Mouse (Mus musculus) C2C12 (cell line): ENCODE results near the gene 2700049A03Rik. TPM values are rescaled to one million over a fixed set of nuclear protein-coding genes. Genes with fewer than 3 reads are reported as not detected.

Experiments
- H3K27me3 ChIP-seq: one replicate; pipeline ENCODE4 v1.6.1; 2011; ENCODE audit not compliant: control insufficient read depth, insufficient read depth, insufficient read length
- H3K36me3 ChIP-seq: one replicate; pipeline ENCODE4 v1.6.1; 2011; ENCODE audit not compliant: control insufficient read depth, insufficient read depth
- H3K4me3 ChIP-seq: one replicate; pipeline ENCODE4 v1.5.1; 2011; ENCODE audit warnings: mild to moderate bottlenecking, control low read depth; ENCODE audit not compliant: poor library complexity, insufficient read depth, severe bottlenecking
- H3K79me2 ChIP-seq: one replicate; pipeline ENCODE4 v1.6.1; 2011; ENCODE audit not compliant: control insufficient read depth, insufficient read depth
- H3K79me3 ChIP-seq: one replicate; pipeline ENCODE4 v1.6.1; 2011; ENCODE audit warnings: low read depth, control low read depth
- H3ac ChIP-seq: one replicate; pipeline ENCODE3; 2011; ENCODE audit warnings: low read depth; ENCODE audit not compliant: control insufficient read depth, insufficient read length
- CEBPB ChIP-seq: IDR thresholded peaks from one replicate; pipeline ENCODE4 v1.6.1; 2011; ENCODE audit warnings: low read depth, mild to moderate bottlenecking, control low read depth, moderate library complexity
- CTCF ChIP-seq: IDR thresholded peaks from one replicate; pipeline ENCODE4 v1.5.1; 2011; ENCODE audit not compliant: control insufficient read depth, insufficient read depth, insufficient read length
- FOSL1 ChIP-seq: IDR thresholded peaks from one replicate; pipeline ENCODE4 v1.8.0; 2011; ENCODE audit warnings: mild to moderate bottlenecking, low read length; ENCODE audit not compliant: poor library complexity, insufficient read depth, severe bottlenecking
- MAX ChIP-seq: IDR thresholded peaks from one replicate; pipeline ENCODE4 v1.6.1; 2011; ENCODE audit warnings: mild to moderate bottlenecking, control low read depth
- MYOD1 ChIP-seq: IDR thresholded peaks from one replicate; pipeline ENCODE4 v1.6.1; 2011; ENCODE audit warnings: low read depth; ENCODE audit not compliant: control insufficient read depth, insufficient read length
- MYOG ChIP-seq: IDR thresholded peaks from one replicate; pipeline ENCODE4 v1.6.1; 2011; ENCODE audit not compliant: control insufficient read depth, insufficient read length; ENCODE audit errors: extremely low read depth
- USF1 ChIP-seq: IDR thresholded peaks from one replicate; pipeline ENCODE4 v1.6.1; 2011; ENCODE audit warnings: low read depth, mild to moderate bottlenecking, control low read depth, moderate library complexity
- polyA plus RNA-seq: library from polyadenylated mRNA; unstranded; fragments of >200 nt; fragmentation: generic; extraction: Trizol; gene quantifications from one replicate; pipeline ENCODE4 v1.2.1, GENCODE M21; 2012; ENCODE audit warnings: missing spikeins

2700049A03Rik gene
- polyA plus RNA-seq, 1 experiment = 3.0 TPM

DNA sequence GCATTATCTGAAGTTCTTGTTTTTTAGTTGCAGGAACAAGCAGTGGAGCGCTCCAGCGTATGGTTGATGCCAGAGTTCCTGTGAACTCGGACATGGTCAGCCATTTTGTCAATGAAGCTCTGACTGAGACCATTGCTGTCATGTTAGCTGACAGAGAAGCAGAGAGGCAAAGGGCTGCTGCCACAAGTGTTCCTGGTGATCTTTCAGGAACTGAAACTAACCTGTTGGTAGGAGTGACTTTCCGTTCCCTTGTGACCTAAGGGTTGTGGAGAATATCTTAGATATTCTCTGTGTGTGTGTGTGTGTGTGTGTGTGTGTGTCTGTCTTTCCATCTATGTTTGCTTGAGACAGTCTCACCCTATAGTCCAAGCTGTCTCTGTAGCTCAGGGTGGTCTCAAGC lies 47.7 kb downstream of the 2700049A03Rik start:
- Histone ChIP-seq H3ac (no peak overlapping the region), H3K36me3 (peaks cover 31% of the 10 kb centered on the region), H3K79me2 (no peaks in the 10 kb centered on the region), H3K27me3 (no peaks in the 10 kb centered on the region), H3K4me3 (no peak overlapping the region), H3K79me3 (no peaks in the 10 kb centered on the region)
- TF ChIP-seq CEBPB (no peak), MAX (no peak), MYOD1 (no peak), FOSL1 (no peak), USF1 (no peak), MYOG (no peak), CTCF (no peak)

DNA sequence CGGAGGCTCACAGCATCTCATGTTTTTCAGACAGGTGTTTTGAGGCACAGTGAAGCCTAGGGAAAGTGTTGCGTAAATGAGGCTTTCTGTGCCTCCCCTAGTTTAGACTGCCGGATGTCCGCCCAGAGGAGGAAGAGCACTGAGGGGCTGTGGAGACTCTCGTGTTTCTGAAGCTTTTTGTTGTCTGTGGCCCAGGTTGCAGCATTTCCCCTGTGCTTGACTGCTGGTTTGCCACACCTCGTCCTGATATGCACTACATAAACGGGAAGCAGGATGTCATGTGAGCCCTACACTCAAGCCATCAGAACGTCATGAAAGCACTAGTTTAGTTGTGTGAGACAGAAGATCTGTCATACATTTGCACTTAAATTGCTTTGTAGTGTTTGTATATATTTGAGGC lies 56.1 kb downstream of the 2700049A03Rik start:
- Histone ChIP-seq H3K79me3 (no peaks in the 10 kb centered on the region), H3ac (no peak overlapping the region), H3K36me3 (peaks cover 66% of the 10 kb centered on the region)

DNA sequence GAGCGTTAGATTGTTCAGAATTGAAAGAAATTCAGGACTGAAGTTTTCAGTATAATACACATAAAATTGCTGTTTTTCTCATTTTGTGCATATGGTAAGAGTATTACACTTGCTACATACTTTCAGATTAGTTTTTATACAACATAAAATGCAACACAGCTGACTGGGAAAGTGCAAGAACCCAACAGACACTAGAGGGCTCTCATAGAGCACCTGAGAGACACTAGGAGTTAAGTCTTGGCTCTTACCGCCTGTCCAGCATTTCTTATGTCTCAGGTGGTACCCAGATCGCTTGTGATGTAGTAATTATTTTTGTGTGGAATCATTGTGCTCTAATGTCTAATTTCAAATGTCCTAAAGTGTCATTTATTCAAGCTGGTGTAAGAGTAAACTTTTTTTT lies 61.0 kb downstream of the 2700049A03Rik start:
- H3ac ChIP-seq = no peak overlapping the region
- no peaks in the 10 kb centered on the region for H3K27me3 ChIP-seq
- peaks cover 27% of the 10 kb centered on the region for H3K36me3 ChIP-seq

More for the DNA sequence above, 56.1 kb downstream of the 2700049A03Rik start:
- TF ChIP-seq USF1 (no peak), FOSL1 (no peak), MYOG (no peak), CTCF (no peak), MYOD1 (no peak)
- Histone ChIP-seq H3K27me3 (no peaks in the 10 kb centered on the region), H3K4me3 (no peak overlapping the region), H3K79me2 (no peaks in the 10 kb centered on the region)

DNA sequence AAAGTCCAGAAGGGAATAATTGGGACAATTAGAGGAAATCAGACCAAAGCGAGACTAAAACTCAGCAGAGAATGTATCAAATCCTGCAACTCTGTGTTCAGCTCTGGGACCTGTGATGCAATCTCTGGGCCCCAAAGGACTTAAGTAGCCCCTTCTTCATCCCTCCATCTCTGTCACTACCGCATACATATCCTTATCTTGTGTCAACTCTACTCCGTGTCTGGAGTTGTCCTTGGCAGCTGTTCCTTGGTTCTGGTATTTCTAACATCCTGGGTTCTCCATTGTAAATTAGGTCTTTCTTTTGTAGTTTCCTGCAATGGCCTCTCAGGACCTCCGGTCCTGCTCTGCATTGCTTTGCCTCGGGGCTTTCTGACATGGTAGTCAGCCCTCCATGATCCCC lies 65.1 kb downstream of the 2700049A03Rik start:
- Histone ChIP-seq H3K36me3 (peaks cover 5% of the 10 kb centered on the region), H3K27me3 (no peaks in the 10 kb centered on the region), H3K4me3 (no peak overlapping the region), H3ac (no peak overlapping the region), H3K79me3 (no peaks in the 10 kb centered on the region), H3K79me2 (no peaks in the 10 kb centered on the region)
- no peak for TF ChIP-seq MYOD1
- TF ChIP-seq CEBPB = no peak
- TF ChIP-seq MAX = no peak
- TF ChIP-seq USF1 = no peak
- no peak for TF ChIP-seq MYOG
- TF ChIP-seq FOSL1 = no peak
- no peak for TF ChIP-seq CTCF

More for the DNA sequence above, 61.0 kb downstream of the 2700049A03Rik start:
- no peak overlapping the region for H3K4me3 ChIP-seq
- no peaks in the 10 kb centered on the region for H3K79me2 ChIP-seq
- no peaks in the 10 kb centered on the region for H3K79me3 ChIP-seq
- TF ChIP-seq MAX = no peak

DNA sequence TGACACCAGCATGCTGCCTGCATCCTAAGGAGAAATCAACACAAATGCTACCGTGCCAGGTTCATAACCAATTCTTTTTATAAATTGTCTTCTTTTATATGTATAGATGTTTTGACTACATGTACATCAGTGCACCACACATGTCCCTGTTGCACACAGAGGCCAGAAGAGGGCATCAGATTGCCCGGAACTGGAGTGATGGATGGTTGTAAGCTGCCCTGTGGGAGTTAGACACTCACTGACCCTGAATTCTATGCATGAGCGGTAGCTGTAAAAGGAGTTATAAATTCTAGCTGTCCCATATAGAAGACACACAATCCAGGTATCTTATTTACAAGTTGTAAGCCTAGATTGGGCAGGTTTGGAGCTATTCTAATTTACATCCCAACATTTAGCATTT lies 67.7 kb downstream of the 2700049A03Rik start:
- Histone ChIP-seq H3K27me3 (no peaks in the 10 kb centered on the region), H3K79me2 (no peaks in the 10 kb centered on the region), H3K4me3 (no peak overlapping the region), H3ac (no peak overlapping the region), H3K79me3 (no peaks in the 10 kb centered on the region), H3K36me3 (peaks cover 5% of the 10 kb centered on the region)
- TF ChIP-seq USF1 (no peak), CTCF (no peak), MAX (no peak), FOSL1 (no peak), CEBPB (no peak), MYOG (no peak), MYOD1 (no peak)

DNA sequence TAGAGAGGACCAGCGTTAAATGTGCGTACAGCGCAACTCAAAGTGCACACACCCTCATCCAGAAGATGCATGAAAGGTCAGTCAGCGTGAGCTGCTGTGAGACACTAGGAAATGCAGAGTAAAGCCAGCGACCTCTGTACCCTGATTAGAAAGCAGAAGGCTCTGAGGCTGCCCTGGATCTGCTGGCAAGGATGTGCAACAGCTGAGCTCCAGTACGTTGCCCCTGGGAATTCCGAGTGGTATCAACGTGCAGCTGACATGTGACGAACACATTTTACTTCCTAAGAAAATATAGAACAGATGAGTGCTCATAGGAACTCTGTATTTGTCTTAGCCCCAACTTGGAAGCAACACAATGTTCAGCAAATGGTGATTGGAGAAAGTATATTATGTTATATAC lies 80.5 kb downstream of the 2700049A03Rik start:
- H3K36me3 ChIP-seq = peaks cover 9% of the 10 kb centered on the region
- H3K79me2 ChIP-seq = no peaks in the 10 kb centered on the region
- no peaks in the 10 kb centered on the region for H3K27me3 ChIP-seq
- no peak overlapping the region for H3ac ChIP-seq
- TF ChIP-seq MAX (no peak), CTCF (no peak), USF1 (no peak), MYOG (no peak), CEBPB (no peak)
- no peak overlapping the region for H3K4me3 ChIP-seq
- H3K79me3 ChIP-seq = no peaks in the 10 kb centered on the region
